Mouse (Mus musculus) embryonic facial prominence, embryonic 15.5 days (tissue): Measurements from ENCODE around the gene Frzb. TPM values are rescaled to one million over a fixed set of nuclear protein-coding genes. Genes with fewer than 3 reads are reported as not detected.

Experiments used
- ATAC-seq: fragments of 200-750 bp; cut with Nextera tagmentation; 2 replicates; pipeline ENCODE4 v1.8.0; 2017; ENCODE audit warnings: low read depth, moderate TSS enrichment; ENCODE audit not compliant: insufficient number of reproducible peaks, low FRiP score, low TSS enrichment
- H3K27ac ChIP-seq: fragments of 300-500 bp; sonication (generic); replicated peaks from 2 replicates; pipeline ENCODE4 v1.5.1; 2015; ENCODE audit warnings: mild to moderate bottlenecking, inconsistent platforms
- H3K27me3 ChIP-seq: fragments of 300-500 bp; sonication (generic); 2 replicates; pipeline ENCODE4 v1.6.1; 2015; ENCODE audit warnings: inconsistent platforms
- H3K36me3 ChIP-seq: fragments of 300-500 bp; sonication (generic); 2 replicates; pipeline ENCODE4 v1.6.1; 2015; ENCODE audit warnings: mild to moderate bottlenecking, inconsistent platforms
- H3K4me1 ChIP-seq: fragments of 300-500 bp; sonication (generic); 2 replicates; pipeline ENCODE4 v1.6.1; 2015; ENCODE audit warnings: inconsistent platforms
- H3K4me2 ChIP-seq: fragments of 300-500 bp; sonication (generic); replicated peaks from 2 replicates; pipeline ENCODE4 v1.6.1; 2015; ENCODE audit warnings: mild to moderate bottlenecking, inconsistent platforms
- H3K4me3 ChIP-seq: fragments of 300-500 bp; sonication (generic); replicated peaks from 2 replicates; pipeline ENCODE4 v1.5.1; 2015; ENCODE audit warnings: mild to moderate bottlenecking, inconsistent platforms
- H3K9ac ChIP-seq: fragments of 300-500 bp; sonication (generic); 2 replicates; pipeline ENCODE4 v1.6.1; 2015; ENCODE audit warnings: inconsistent platforms
- H3K9me3 ChIP-seq: fragments of 300-500 bp; sonication (generic); replicated peaks from 2 replicates; pipeline ENCODE4 v1.6.1; 2016; ENCODE audit warnings: inconsistent platforms
- WGBS: fragments of 180-500 bp; shearing (Covaris S2); methylation state at CpG from one replicate; pipeline ENCODE4 v1.1.7; 2015; 5-methylcytosine and 5-hydroxymethylcytosine counted together
- polyA plus RNA-seq: library from polyadenylated mRNA; unstranded; fragments of >200 nt; fragmentation: Nextera tagmentation; extraction: Ambion mirVana; gene quantifications from 2 replicates; pipeline ENCODE4 v1.2.1, GENCODE M21; 2015

Gene Frzb
- polyA plus RNA-seq, 1 experiment from 2014 or later: 20.4 TPM

DNA sequence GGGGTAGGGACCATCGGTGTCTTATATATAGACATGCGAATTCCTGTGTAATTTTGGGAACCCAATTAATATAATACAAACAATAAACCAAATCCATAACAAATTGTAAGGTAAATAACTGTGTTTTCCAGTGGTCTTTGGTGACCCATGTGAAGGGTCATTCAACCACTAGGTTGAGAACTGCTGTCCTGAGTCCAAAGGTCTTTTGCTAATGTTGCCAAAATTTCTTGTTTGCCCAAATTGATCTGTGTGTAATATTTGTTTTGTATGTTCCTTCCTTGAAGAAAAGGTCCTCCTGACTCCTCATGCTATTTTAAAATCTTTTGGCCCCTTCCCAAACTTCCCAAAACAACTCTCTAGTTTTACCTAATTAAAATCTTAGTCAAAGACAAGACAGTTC is 61.2 kb downstream of the Frzb start:
- H3K27ac ChIP-seq: no peak overlapping the region
- H3K27me3 ChIP-seq: no peaks in the 10 kb centered on the region
- 90% methylated on average over 2 of the region's 2 CpGs for WGBS
- H3K4me1 ChIP-seq: no peaks in the 10 kb centered on the region
- H3K4me3 ChIP-seq: no peak overlapping the region
- no peaks in the 10 kb centered on the region for H3K9me3 ChIP-seq
- ATAC-seq: no peak
- no peaks in the 10 kb centered on the region for H3K36me3 ChIP-seq
- H3K9ac ChIP-seq: no peak overlapping the region
- no peak overlapping the region for H3K4me2 ChIP-seq

DNA sequence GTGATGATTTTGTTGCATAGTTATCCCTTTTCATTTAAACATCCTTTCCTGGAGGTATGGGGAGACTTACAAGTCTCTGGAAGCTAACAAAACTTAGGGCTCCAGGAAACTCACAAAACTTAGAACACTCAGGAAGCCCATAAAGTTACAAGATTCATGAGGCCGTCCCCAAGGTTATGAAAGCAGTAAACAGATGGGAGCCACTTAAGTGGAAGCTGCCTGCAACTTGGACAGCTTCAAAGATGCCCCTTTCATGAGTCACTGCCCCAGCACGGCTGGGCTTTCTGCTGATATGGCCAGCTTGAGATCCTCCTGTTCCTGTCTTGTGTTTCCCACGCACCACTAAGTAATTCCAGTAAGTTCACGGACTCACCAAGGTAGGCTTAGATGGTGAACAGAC is 63.0 kb downstream of the Frzb start:
- 75% methylated on average over 4 of the region's 4 CpGs for WGBS
- Histone ChIP-seq H3K27ac (no peak overlapping the region), H3K27me3 (no peaks in the 10 kb centered on the region), H3K4me1 (no peaks in the 10 kb centered on the region), H3K4me2 (no peak overlapping the region), H3K36me3 (no peaks in the 10 kb centered on the region), H3K4me3 (no peak overlapping the region), H3K9ac (no peak overlapping the region), H3K9me3 (no peaks in the 10 kb centered on the region)
- ATAC-seq: no peak

DNA sequence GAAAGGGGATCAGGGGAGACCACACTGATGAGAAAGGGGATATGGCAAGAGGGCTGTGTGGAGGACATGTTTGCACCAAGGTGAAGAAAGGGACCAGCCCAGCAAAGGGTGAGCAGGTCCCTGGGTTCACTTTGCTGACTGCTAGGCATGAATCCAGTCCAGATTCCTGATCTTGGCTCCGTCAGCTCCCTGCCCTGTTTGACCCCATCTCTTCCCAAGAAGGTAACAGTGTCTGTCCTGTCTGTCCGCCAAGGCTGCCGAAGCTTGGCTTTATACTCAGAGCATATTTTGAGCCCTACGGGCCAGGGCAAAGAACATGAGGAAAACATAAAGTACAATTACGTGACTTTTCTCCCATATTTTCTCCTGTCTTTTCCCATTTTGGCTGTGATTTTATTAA is 67.6 kb downstream of the Frzb start:
- 83% methylated on average over 5 of the region's 5 CpGs for WGBS
- Histone ChIP-seq H3K27ac (no peak overlapping the region), H3K36me3 (no peaks in the 10 kb centered on the region), H3K4me1 (no peaks in the 10 kb centered on the region), H3K4me3 (no peak overlapping the region), H3K9ac (no peak overlapping the region), H3K9me3 (no peaks in the 10 kb centered on the region), H3K27me3 (no peaks in the 10 kb centered on the region), H3K4me2 (no peak overlapping the region)
- ATAC-seq: no peak

DNA sequence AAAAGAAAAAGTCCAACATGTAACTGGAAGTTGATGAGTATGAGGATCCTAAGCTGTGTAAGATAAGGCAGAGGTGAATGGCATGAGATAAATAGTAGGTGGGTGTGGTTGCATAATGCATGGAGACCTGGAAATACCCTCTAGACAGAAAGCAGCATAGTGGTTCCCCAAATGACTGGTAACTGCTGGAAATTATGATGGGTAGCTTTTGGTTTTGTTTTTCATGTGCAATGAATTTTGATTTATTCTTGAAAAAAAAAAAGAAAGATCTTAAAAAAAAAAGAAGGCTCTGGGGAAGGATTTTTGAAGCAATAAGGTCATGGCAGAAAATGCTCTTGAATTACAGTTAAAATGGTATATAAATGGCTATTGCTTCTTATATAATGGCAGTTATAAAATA is 72.5 kb downstream of the Frzb start:
- H3K4me1 ChIP-seq: no peaks in the 10 kb centered on the region
- H3K4me2 ChIP-seq: no peak overlapping the region
- H3K9ac ChIP-seq: no peak overlapping the region
- no peaks in the 10 kb centered on the region for H3K27me3 ChIP-seq
- ATAC-seq: no peak
- H3K27ac ChIP-seq: no peak overlapping the region
- H3K36me3 ChIP-seq: no peaks in the 10 kb centered on the region
- no peaks in the 10 kb centered on the region for H3K9me3 ChIP-seq
- H3K4me3 ChIP-seq: no peak overlapping the region

DNA sequence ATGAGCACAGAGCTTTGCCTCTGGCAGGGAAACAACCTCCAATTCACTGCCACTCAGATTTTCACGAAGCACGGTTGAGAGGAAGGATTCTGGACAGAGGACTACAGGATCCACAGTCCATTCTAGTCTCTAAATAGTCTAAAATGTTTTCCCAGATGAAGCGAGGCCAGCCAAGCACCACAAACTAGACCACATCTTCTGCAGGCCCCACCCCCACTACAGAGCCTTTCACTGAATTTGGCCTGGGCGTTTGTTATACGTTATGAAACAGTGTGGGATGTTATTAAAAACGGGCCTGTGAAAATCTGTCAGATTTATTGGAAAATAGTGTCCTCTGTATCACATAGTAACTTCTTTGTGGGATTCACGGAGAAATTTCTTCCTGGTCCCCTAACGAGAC is 76.0 kb downstream of the Frzb start:
- H3K4me3 ChIP-seq: no peak overlapping the region
- no peaks in the 10 kb centered on the region for H3K36me3 ChIP-seq
- ATAC-seq: no peak
- no peaks in the 10 kb centered on the region for H3K9me3 ChIP-seq
- H3K4me2 ChIP-seq: no peak overlapping the region
- H3K27ac ChIP-seq: no peak overlapping the region
- no peaks in the 10 kb centered on the region for H3K4me1 ChIP-seq
- H3K9ac ChIP-seq: no peak overlapping the region
- no peaks in the 10 kb centered on the region for H3K27me3 ChIP-seq
- 60% methylated on average over 8 of the region's 8 CpGs for WGBS

Other genes starting within 250 kb of the Frzb start
- 0.05 TPM in 1 of 2 replicates, not detected in the other for gene Prdx6b, start 155.2 kb downstream of the Frzb start, polyA plus RNA-seq
- 66.5 and 68.2 TPM in 2 replicates for gene Dnajc10, start 132.2 kb downstream of the Frzb start, polyA plus RNA-seq
- 65.4 and 68.9 TPM in 2 replicates for gene Nckap1, start 133.8 kb upstream of the Frzb start, polyA plus RNA-seq
- gene Dusp19, start 169.4 kb upstream of the Frzb start, polyA plus RNA-seq: 17.0 and 17.7 TPM in 2 replicates
- gene Nup35, start 169.6 kb upstream of the Frzb start, polyA plus RNA-seq: 41.1 and 42.4 TPM in 2 replicates